Mouse (Mus musculus): Measurements from ENCODE around the gene Pdk1. TPM values are rescaled to one million over a fixed set of nuclear protein-coding genes. Genes with fewer than 3 reads are reported as not detected.
A peak's percentile ranks its signal among the peaks of the same experiment; 100 is the strongest.
"Not testable (repeated sequence)": the region's sequence is repeated elsewhere in the genome, so short reads cannot be mapped to it uniquely, and the experiment has no call there.

The Pdk1 gene
- total RNA-seq, 2 experiments from 2014 or later: 115 to 116 TPM

DNA sequence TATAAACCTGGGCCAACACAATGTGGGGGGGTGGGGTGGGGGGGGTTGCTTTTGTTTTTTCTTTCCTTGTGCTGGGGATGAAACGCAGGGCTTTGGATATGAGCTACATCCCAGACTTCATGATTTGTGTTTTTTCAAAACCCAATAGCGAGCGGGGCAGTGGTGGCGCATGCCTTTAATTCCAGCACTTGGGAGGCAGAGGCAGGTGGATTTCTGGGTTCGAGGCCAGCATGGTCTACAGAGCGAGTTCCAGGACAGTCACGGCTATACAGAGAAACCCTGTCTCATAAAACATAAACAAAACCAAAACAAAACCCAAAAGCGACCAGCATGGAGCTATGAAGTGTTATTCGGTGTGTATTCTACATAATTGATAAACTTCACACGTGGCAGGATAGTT is 883 bp upstream of the Pdk1 start:
- DNase-seq (ENCODE audit: low spot score): no peak
- intact Hi-C loops (cut with DNase I): loop anchor here (10.0 kb wide), 1 partner anchor 1403 kb away; the partner anchor contains the start of gene Sp9

DNA sequence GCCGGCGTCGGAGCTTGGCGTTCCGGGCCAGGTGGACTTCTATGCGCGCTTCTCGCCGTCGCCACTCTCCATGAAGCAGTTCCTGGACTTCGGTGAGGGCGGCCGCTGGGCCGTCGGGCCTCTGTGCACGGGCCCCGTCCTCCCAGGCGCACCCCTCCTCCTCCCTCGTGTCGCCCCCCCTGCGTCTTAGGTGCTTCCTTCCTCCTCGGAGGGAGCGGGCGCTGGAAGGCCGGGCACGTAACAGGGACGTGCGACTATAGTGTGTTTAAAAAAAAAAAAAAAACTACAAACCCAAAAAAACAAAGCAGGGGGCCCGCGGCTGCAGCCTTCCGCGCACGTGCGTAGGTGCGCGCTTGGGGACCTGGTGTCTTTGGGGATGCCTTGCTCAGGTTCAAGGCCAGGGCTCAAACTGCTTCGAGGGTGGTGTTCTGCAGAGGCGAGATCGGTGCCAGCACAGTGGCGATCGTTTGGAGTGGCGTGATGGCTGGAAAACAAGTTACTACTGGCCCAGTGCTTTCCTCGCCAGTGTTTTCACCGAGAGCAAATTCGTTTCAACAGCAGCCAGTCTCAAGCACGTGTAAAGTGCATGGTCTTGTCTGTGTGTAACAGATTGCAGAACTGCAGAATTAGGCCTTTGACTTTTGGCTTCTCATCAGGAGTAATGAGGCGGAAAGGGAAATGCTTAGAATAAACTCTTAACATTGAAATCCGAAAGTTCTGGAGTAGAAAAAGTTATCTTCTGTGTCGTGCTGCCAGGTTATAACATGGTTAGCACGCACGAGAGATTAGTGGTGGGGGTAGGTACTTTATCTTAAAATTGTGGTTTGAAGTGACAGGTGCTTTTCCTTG is 674 bp downstream of the Pdk1 start:
- intact Hi-C loops (cut with DNase I): loop anchor here (10.0 kb wide), 1 partner anchor 1401 kb away; the partner anchor contains the start of gene Sp9
- peak; percentile 4 for DNase-seq (ENCODE audit: low spot score)

DNA sequence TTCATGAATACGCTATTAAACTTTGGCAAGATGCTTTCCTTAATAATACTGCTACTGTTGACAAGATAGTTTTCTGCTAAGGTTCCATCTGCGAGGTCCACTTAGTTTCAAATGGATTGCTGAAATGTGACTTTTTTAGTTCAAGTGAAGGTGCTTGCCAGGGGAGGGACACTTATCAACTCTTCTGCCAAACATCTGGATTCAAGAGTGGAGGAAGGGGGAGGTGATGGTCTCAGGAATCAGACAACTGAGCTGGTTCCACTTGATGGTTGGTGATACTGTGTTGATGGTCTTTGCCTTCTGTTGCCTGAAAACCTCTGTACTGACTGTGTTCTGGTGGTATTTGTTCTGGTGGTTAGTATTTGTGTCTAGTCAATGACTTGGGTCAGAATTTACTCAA is 1.4 kb downstream of the Pdk1 start:
- DNase-seq (ENCODE audit: low spot score): no peak
- intact Hi-C loops (cut with DNase I): loop anchor here (10.0 kb wide), 1 partner anchor 1400 kb away; the partner anchor contains the start of gene Sp9

DNA sequence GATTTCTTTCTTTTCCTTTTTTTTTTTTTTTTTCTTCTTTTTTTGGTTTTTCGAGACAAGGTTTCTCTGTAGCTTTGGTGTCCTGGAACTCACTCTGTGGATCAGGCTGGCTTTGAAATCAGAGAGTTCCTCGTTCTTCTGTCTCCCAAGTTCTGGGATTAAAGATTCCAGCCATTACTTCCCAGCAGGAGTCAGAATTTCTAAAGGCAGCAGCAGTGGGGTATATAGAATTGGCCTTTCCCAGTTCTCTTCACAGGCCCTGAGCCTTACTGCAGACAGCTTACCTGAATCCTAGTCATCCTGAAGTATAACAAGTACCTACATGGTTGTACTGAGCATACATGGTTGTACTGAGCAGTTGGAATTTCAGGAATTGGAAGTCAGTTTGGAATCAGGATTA is 1.8 kb downstream of the Pdk1 start:
- DNase-seq (ENCODE audit: low spot score): no peak
- intact Hi-C loops (cut with DNase I): loop anchor here (10.0 kb wide), 1 partner anchor 1400 kb away; the partner anchor contains the start of gene Sp9

DNA sequence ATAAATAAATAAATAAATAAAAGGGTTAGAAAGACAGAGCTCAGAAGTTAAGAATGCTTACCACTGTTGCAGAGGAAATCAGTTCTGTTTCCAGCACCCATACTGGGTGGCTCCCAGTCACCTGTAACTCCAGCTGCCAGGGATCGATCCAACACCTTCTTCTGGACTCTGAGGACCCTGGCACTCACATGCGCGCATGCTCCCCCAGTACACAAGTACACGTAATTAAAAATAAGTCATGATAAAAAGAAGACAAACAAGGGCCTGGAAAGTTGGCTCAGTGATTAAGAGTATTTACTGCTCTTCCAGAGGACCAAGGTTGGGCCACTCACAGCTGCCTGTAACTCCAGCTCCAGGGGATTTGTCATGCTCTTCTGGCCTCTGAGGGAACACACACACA is 4.8 kb downstream of the Pdk1 start:
- no peak for DNase-seq (ENCODE audit: low spot score)
- intact Hi-C loops (cut with DNase I): loop anchor here (10.0 kb wide), 1 partner anchor 1397 kb away; the partner anchor contains the start of gene Sp9

DNA sequence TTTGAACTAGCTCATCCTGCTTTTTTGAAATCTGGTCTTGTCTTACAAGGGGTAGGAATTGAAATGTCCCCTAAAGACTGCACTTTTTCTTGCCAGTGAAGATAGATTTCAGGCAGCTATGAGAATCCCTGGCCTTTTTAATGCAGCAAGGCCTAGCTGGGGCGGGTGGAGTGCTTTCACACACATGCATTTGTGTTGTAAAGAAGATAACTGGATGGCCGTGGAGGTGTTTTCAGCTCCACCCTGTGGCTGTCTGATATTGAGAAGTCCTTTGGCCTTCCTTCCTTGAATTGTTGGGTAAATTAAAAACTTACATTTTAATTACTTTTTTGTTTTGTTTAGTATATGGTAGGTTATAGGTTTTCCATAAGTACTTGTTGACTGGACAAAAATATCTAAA is 5.4 kb downstream of the Pdk1 start:
- no peak for DNase-seq (ENCODE audit: low spot score)
- intact Hi-C loops (cut with DNase I): loop anchor here (10.0 kb wide), 1 partner anchor 1396 kb away; the partner anchor contains the start of gene Sp9

DNA sequence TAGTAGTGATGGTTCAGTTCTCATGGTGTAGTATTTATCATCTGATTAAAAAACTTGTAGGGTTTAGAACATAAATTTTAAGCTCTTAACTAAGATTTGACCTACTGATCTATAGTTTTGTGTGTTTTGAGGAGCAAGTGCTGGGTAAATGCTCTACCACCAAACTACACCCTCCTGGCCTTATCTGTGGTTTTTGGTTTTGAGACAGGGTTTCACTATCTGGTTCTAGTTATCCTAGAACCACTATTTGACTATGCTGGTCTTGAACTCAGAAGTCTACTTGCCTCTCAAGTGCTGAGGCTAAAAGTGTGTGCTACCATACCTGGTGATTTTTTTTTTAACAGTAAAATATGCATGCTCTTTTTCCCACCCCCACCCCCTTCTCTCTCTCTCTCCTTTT is 5.9 kb downstream of the Pdk1 start:
- no peak for DNase-seq (ENCODE audit: low spot score)
- intact Hi-C loops (cut with DNase I): loop anchor here (10.0 kb wide), 1 partner anchor 1396 kb away; the partner anchor contains the start of gene Sp9

DNA sequence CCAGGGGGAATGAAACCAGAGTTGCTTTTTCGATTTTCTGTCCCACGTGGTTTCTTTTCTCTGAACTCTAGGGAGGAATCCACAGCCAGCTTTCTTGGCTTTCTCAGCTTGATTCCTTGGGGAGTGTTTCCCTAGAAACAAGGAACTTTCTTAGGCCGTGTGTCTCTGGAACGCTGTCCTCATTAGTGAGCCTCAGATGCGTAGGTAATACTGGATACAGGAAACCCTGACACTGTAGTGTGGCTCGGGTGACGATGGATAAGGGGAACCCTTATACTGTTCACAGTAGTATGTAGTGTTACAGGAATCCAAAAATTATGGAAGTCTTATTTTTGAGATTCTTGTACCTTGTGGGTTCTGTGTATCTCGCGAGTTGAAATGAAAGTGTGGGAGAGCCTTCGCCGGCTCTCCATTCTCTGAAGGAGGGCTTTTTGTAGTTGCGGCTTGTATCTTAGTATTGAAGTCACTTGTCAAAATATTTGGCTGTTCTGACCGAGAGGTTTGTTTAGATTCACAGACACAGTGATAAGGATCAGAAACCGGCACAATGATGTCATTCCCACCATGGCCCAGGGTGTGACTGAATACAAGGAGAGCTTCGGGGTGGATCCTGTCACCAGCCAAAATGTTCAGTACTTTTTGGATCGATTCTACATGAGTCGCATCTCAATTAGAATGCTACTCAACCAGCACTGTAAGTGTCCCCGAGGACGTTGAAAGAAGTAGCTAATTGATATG is 10.1 kb downstream of the Pdk1 start:
- intact Hi-C loops (cut with DNase I): no loop called here
- DNase-seq (ENCODE audit: low spot score): no peak

DNA sequence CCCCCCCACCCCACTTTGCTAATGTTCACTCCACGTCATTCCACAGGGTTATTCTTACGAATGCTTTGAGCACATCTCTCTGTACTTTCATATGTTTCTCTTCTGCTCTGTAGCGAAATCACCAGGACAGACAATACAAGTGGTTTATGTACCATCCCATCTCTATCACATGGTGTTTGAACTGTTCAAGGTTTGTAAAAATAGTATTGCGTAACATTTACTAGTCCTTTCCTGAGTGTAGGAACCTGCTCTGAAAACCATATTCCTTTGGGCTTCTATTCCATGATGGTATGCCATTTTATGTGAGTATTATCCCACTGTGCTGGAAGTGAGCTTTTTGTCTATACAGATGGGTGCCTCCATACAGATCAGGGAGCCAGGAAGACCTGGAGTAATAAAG is 14.2 kb downstream of the Pdk1 start:
- intact Hi-C loops (cut with DNase I): no loop called here
- DNase-seq (ENCODE audit: low spot score): no peak

DNA sequence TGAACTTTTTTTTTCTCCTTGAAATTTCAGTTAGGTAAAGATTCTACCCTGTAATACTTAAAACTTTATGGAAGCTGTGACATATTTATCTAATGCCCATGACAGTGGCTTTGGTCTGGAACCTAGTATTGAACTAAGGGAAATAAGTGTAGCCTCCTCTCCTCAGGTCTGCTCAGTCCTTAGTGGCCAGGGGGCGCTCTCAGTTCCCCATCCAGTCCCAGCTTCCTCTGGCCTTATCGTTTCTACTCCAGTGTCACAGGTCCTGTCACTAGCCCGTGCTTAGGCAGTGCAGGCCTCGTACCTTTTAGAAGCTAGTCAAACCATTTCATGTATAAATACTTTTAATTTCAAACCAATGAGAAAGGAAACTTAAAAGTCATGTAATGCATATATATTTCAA is 15.4 kb downstream of the Pdk1 start:
- intact Hi-C loops (cut with DNase I): no loop called here
- DNase-seq (ENCODE audit: low spot score): no peak

DNA sequence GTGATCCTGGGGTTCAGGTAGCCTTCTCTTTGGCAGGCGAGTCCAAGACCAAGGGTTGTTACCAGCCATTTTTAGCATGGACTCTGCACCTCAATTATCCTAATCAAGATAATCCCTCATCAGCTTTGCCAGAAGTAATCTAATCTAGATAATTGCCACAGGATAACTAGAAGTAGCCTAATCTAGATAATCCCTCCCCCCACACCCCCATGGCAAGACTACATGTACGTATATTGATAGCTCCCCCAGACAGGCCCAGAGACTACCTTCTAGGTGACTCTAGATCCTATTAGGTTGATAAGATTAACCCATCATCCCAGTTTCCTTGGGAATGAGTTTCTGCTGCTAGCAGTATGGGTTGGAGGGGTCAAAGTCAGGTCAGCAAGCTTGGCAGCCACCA is 18.5 kb downstream of the Pdk1 start:
- DNase-seq (ENCODE audit: low spot score): no peak
- intact Hi-C loops (cut with DNase I): no loop called here

DNA sequence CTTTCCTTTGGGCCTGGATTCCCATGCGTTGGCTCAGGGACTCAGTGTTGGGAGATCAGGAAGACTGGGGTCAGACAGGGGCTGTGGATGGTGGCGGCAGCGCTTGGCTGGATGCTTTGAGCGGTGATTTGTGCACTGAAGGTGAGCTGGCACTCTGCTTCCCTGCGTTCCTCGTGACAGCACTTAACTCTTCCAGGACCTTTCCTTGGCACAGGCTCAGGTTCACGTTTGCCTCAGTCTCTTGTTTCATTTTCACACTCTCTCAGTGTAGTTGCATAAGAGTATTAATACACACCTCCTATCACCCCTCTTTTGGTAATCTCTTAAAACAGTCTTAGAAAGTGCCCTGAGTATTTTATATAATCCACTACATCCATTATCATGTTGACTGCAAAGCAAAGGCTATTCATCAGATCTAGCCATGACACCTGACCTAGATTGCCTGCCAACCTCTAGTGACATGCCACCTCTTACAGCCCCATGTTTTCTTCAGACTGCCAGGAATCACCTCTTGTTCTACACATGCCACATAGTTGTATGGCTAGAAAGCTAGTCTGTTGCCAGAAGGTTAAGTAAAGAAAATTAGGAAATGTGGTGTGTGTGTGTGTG is 19.8 kb downstream of the Pdk1 start:
- no peak for DNase-seq (ENCODE audit: low spot score)
- intact Hi-C loops (cut with DNase I): no loop called here

DNA sequence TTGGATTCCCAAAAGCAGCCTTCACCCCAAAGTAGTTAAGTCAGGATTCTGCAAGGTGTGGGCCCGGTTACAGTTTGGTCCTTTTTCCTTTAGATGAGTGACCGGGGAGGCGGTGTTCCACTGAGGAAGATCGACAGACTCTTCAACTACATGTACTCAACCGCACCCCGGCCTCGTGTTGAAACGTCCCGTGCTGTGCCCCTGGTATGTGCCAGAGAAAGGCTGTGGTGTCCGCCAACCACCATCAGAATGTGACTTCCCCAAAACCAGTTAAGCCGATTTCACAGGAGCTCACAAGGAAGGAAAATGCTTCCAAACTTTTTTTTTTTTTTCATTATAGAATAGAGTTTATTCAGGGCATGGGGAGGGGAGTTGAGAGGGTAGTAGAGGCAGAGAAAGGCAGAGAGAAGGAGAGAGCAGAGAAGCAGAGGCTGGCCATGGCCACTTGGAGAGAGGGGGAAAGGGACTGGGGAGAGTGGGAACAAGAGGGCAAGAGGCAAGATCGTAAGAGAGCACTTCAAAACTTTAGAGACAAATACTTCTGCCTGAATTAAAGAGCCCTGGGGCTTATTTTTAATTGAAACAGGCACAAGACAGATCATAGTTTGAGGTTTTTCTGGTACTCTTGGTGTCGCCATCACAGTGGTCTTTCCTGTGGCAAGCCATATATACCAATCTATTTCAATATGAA is 22.7 kb downstream of the Pdk1 start:
- intact Hi-C loops (cut with DNase I): loop anchor here (5.0 kb wide), 1 partner anchor 142 kb away; no protein-coding TSS in a partner anchor
- DNase-seq (ENCODE audit: low spot score): no peak

DNA sequence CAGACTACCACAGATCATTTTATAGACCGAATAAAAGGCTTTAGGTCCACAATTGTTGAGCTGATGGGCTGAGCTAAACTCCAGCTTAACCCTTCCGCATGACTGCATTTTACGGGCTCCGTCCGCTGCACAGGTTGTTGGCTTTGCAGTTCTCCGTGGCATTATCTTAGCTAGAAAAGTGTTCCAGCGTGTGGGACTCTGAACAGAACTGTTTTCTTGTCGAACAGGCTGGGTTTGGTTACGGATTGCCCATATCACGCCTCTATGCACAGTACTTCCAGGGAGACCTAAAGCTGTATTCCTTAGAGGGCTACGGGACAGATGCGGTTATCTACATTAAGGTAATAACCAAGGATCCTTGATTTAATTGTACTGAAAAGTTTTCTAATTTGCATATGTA is 24.4 kb downstream of the Pdk1 start:
- no peak for DNase-seq (ENCODE audit: low spot score)
- intact Hi-C loops (cut with DNase I): loop anchor here (5.0 kb wide), 1 partner anchor 140 kb away; no protein-coding TSS in a partner anchor

DNA sequence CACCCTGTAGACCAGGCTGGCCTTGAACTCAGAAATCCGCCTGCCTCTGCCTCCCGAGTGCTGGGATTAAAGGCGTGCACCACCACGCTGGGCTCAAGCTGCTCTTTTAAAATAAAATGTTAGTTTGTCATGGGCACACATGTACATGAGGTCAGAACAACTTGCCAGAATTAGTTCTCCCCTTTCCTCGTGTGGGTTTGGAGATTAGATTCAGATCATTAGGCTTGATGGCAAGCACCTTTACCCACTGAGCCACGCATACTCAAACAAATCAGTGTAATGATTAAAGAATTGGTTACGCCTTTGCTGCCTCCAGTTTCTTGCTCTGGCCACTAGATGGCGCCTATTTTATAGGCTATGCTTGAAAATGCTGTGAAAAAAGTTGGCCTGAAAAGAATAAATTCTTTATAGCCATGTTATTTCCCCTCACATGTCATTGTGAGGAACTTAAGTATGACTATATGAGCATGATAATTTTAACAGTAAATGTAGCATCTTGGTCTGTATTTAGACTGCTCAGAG is 25.4 kb downstream of the Pdk1 start:
- no peak for DNase-seq (ENCODE audit: low spot score)
- intact Hi-C loops (cut with DNase I): loop anchor here (1.0 to 5.0 kb wide), 2 partner anchors 57 to 139 kb away; no protein-coding TSS in a partner anchor

DNA sequence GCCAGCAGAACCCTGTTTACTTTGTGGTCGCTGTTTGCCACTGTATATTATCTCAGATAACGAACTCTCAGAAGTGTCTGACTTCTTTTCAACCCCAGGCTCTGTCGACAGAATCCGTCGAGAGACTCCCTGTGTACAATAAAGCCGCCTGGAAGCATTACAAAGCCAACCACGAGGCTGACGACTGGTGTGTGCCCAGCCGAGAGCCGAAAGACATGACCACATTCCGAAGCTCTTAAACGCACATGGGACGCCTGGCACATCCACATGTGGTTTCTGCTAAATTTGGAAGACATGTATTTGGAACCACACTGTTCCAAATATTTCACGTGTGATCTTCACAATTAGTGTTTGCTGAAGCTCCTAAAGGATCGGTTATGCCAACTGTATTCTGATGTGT is 26.9 kb downstream of the Pdk1 start:
- intact Hi-C loops (cut with DNase I): loop anchor here (5.0 kb wide), 1 partner anchor 137 kb away; no protein-coding TSS in a partner anchor
- DNase-seq (ENCODE audit: low spot score): no peak

DNA sequence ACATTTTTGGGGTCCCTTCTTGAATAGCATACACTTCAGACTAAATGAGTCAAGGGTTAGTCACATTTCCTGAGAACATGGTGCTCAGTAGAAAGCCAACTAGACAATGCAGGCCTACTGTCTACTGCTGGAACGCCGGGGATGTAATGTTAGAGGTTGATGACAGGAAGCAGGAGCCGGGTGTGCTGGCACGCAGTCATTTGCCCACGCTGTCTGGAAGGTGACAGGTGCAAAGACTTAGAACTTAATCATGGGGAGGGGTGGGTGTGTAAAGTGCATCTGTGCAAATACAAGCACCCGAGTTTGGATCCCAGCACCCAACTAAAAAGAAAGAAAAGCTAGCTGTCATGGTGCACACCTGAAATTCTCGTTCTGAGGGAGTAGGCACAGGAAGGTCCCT is 32.1 kb downstream of the Pdk1 start:
- intact Hi-C loops (cut with DNase I): no loop called here
- no peak for DNase-seq (ENCODE audit: low spot score)

DNA sequence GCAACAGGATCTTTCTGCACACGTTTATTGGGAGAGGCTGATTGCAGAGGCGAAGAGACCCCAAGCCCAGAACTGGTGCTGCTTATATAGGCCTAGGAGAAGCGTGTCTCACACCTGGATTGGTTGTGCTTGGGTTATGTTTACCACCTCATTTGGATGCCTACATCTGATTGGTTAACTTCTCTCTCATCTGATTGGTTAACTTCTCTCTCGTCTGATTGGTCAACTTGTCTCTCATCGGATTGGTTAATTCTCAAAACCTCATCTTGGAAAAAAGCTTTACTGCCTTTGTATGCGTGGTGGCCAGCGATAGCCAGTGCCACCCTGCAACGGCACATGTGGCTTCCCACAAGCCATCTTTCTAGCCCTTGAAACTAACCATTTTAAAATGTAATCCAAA is 33.3 kb downstream of the Pdk1 start:
- DNase-seq (ENCODE audit: low spot score); intact Hi-C loops (cut with DNase I): not testable (repeated sequence)

DNA sequence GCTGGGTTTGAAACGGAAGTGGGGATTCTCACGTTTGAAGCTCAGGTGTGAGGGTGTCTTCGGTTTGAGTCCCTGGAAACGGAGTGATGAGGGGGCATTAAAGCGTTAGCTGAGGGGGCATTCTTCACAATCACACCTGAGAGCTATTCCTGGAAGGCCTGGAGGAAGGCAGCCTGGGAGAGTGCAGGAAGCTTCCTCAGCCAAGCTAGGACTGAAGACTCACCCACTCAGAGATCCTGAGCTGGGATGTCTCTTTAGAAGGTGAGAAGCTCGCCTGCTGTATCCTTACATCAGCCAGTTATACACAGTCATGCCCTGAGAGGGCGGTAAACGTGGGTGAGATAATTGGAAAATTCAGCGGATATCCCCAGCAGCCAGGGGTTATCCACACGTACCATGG is 40.9 kb downstream of the Pdk1 start:
- intact Hi-C loops (cut with DNase I): no loop called here
- DNase-seq (ENCODE audit: low spot score): no peak

Measured in heart, postnatal 25 days (tissue).